Comparison of ENCODE assay signal across 9 mouse cellular contexts in the genomic region with DNA sequence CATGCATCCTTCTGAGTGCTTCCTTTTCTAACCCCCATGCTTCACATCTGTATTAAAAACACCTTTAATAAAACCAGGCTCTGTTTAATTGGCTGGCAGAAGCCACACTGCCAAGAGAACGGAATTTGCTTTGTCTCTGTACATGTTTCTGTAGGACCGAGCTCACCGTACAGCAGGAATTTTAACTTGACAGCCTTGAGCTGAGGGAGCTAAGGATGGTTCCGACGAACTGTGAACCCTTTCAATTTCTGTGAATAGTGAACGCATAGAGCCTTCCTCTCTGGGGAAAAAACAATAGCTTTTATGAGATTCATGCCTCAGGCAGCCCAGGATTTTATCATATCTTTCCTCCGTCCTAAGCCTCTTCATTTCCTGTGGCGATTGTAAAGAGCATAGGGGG. TPM values are rescaled to one million over a fixed set of nuclear protein-coding genes. Genes with fewer than 3 reads are reported as not detected.
A peak's percentile ranks its signal among the peaks of the same experiment; 100 is the strongest.
DNase-seq lines count a peak whose midpoint lies in the region; ATAC-seq and TF ChIP-seq lines count a peak whose summit lies in the region.
"Had no signal": no experiment of that assay in that cellular context is flagged by ENCODE, and none has a peak within 500 bp of the region (broad histone marks: within the 10 kb centered on the region; RNA-seq: fewer than 3 reads in every experiment).

No protein-coding gene starts in this region.

- no peak overlapping the region for H3K27ac ChIP-seq in heart, embryonic 10.5 days
- no peak overlapping the region for H3K27ac ChIP-seq in lung, embryonic 14.5 days (ENCODE audit: low read depth)
- H3K27ac ChIP-seq in intestine, embryonic 15.5 days = no peak overlapping the region
- peak overlapping the region; percentile 87 for H3K27ac ChIP-seq in neural tube, embryonic 13.5 days (replicated peaks)
- H3K27ac ChIP-seq: liver, embryonic 14.5 days had no signal

- ATAC-seq in lung, embryonic 14.5 days (ENCODE audit: insufficient read depth) = 0 out of 2 replicates have a peak, but pooled peaks have one; percentile 21
- ATAC-seq in intestine, embryonic 15.5 days = no peak; the same call in 1 of the 2 replicates
- peak; percentile 28; the same call in 1 of the 2 replicates for ATAC-seq in neural tube, embryonic 13.5 days (ENCODE audit: low read depth)
- no peak for ATAC-seq in erythroblast, adult 5-6 weeks (replicated peaks; ENCODE audit: low FRiP score, poor library complexity, severe bottlenecking)

- H3K9ac ChIP-seq in lung, embryonic 14.5 days = no peak overlapping the region; the same call in 1 of the 2 replicates
- no peak overlapping the region for H3K9ac ChIP-seq in intestine, embryonic 15.5 days
- H3K9ac ChIP-seq in neural tube, embryonic 13.5 days = peak overlapping the region; percentile 52
- H3K9ac ChIP-seq: liver, embryonic 14.5 days had no signal

- TF ChIP-seq CTCF in lung, embryonic 14.5 days (IDR thresholded peaks at IDR 0.05; ENCODE audit: low read depth) = no peak

- no peaks in the 10 kb centered on the region for H3K9me3 ChIP-seq in heart, embryonic 10.5 days
- H3K9me3 ChIP-seq in lung, embryonic 14.5 days (ENCODE audit: low read depth, low read length) = no peaks in the 10 kb centered on the region
- no peaks in the 10 kb centered on the region for H3K9me3 ChIP-seq in intestine, embryonic 15.5 days
- no peaks in the 10 kb centered on the region for H3K9me3 ChIP-seq in neural tube, embryonic 13.5 days

- peak overlapping the region; percentile 28 for H3K4me2 ChIP-seq in lung, embryonic 14.5 days
- H3K4me2 ChIP-seq in intestine, embryonic 15.5 days (replicated peaks) = peak overlapping the region; percentile 12
- peak overlapping the region; percentile 39 for H3K4me2 ChIP-seq in neural tube, embryonic 13.5 days

- no peaks in the 10 kb centered on the region for H3K36me3 ChIP-seq in heart, embryonic 10.5 days
- H3K36me3 ChIP-seq in lung, embryonic 14.5 days (ENCODE audit: insufficient read depth) = no peaks in the 10 kb centered on the region
- H3K36me3 ChIP-seq in intestine, embryonic 15.5 days = no peaks in the 10 kb centered on the region
- no peaks in the 10 kb centered on the region for H3K36me3 ChIP-seq in neural tube, embryonic 13.5 days

- 50% methylated on average over 8 of the region's 8 CpGs for WGBS in heart, embryonic 10.5 days
- WGBS in lung, embryonic 14.5 days = 34% methylated on average over 8 of the region's 8 CpGs
- WGBS in intestine, embryonic 15.5 days = 41% methylated on average over 8 of the region's 8 CpGs
- WGBS in neural tube, embryonic 13.5 days = 29% methylated on average over 8 of the region's 8 CpGs

- H3K4me3 ChIP-seq in heart, embryonic 10.5 days = peak overlapping the region; percentile 29; the same call in 1 of the 2 replicates
- H3K4me3 ChIP-seq in lung, embryonic 14.5 days (ENCODE audit: low read depth, low read length) = no peak overlapping the region
- no peak overlapping the region for H3K4me3 ChIP-seq in intestine, embryonic 15.5 days (replicated peaks)
- no peak overlapping the region; the same call in 1 of the 2 replicates for H3K4me3 ChIP-seq in neural tube, embryonic 13.5 days

- intact Hi-C loops in heart, postnatal 14 days (cut with DNase I) = loop anchor here (1.0 to 2.0 kb wide), 2 partner anchors 39 to 316 kb away; no protein-coding TSS in a partner anchor

- peaks cover 23% of the 10 kb centered on the region for H3K27me3 ChIP-seq in heart, embryonic 10.5 days (ENCODE audit: insufficient read depth, poor library complexity, severe bottlenecking)
- H3K27me3 ChIP-seq in lung, embryonic 14.5 days (ENCODE audit: insufficient read depth, low read length) = peaks cover 5% of the 10 kb centered on the region
- H3K27me3 ChIP-seq in intestine, embryonic 15.5 days (replicated peaks) = 0 out of 2 replicates have a peak, but pooled peaks cover 3% of the 10 kb centered on the region
- H3K27me3 ChIP-seq in neural tube, embryonic 13.5 days = 0 out of 2 replicates have a peak, but pooled peaks cover 5% of the 10 kb centered on the region

- H3K4me1 ChIP-seq in heart, embryonic 10.5 days = 0 out of 2 replicates have a peak, but pooled peaks cover 9% of the 10 kb centered on the region
- H3K4me1 ChIP-seq in lung, embryonic 14.5 days (ENCODE audit: insufficient read depth) = no peaks in the 10 kb centered on the region
- H3K4me1 ChIP-seq in intestine, embryonic 15.5 days (replicated peaks) = 0 out of 2 replicates have a peak, but pooled peaks cover 2% of the 10 kb centered on the region
- peaks cover 12% of the 10 kb centered on the region for H3K4me1 ChIP-seq in neural tube, embryonic 13.5 days (replicated peaks)

- no peak for DNase-seq in heart, embryonic 10.5 days (ENCODE audit: low spot score)
- no peak for DNase-seq in heart, postnatal 14 days
- DNase-seq in lung, embryonic 14.5 days = no peak
- no peak for DNase-seq in lung, postnatal 25 days (ENCODE audit: low spot score)
- no peak for DNase-seq in adipocyte (ENCODE audit: low spot score)

RNA-seq across cellular contexts. Expression of gene Jph4, which starts 5.6 kb away (rescaled TPM):
- polyA plus RNA-seq in heart, embryonic 10.5 days (2016; fragmentation: Nextera tagmentation; extraction: Ambion mirVana) = 0.06 and 0.18 TPM in 2 replicates
- total RNA-seq in heart, postnatal 14 days (2021) = under 1 TPM; 0.10 to 0.36 TPM
- 0.16 and 0.37 TPM in 2 replicates for polyA plus RNA-seq in lung, embryonic 14.5 days (2014; fragmentation: Nextera tagmentation; extraction: Ambion mirVana)
- 1.6 and 1.7 TPM in 2 replicates for polyA plus RNA-seq in intestine, embryonic 15.5 days (2015; fragmentation: Nextera tagmentation; extraction: Ambion mirVana)
- 21.1 and 21.4 TPM in 2 replicates for polyA plus RNA-seq in neural tube, embryonic 13.5 days (2015; fragmentation: Nextera tagmentation; extraction: Ambion mirVana)
- total RNA-seq in erythroblast, adult 5-6 weeks (2015; ENCODE audit: low replicate concordance) = not detected in 2 replicates
- not detected in 2 replicates for total RNA-seq in erythroblast, adult 5-6 weeks (2017; ENCODE audit: low replicate concordance)

RNA-seq across cellular contexts. Expression of gene Ap1g2, which starts 16.0 kb away (rescaled TPM):
- polyA plus RNA-seq in heart, embryonic 10.5 days (2016; fragmentation: Nextera tagmentation; extraction: Ambion mirVana) = 15.6 and 18.9 TPM in 2 replicates
- 1 to 10 TPM; 4.6 to 5.4 TPM for total RNA-seq in heart, postnatal 14 days (2021)
- 14.7 and 16.3 TPM in 2 replicates for polyA plus RNA-seq in lung, embryonic 14.5 days (2014; fragmentation: Nextera tagmentation; extraction: Ambion mirVana)
- polyA plus RNA-seq in intestine, embryonic 15.5 days (2015; fragmentation: Nextera tagmentation; extraction: Ambion mirVana) = 71.9 and 73.9 TPM in 2 replicates
- polyA plus RNA-seq in neural tube, embryonic 13.5 days (2015; fragmentation: Nextera tagmentation; extraction: Ambion mirVana) = 5.2 and 8.3 TPM in 2 replicates
- 1.7 and 5.9 TPM in 2 replicates for total RNA-seq in erythroblast, adult 5-6 weeks (2015; ENCODE audit: low replicate concordance)
- total RNA-seq in erythroblast, adult 5-6 weeks (2017; ENCODE audit: low replicate concordance) = 2.5 and 3.7 TPM in 2 replicates

RNA-seq across cellular contexts. Expression of gene Thtpa, which starts 27.8 kb away (rescaled TPM):
- 16.1 and 16.4 TPM in 2 replicates for polyA plus RNA-seq in heart, embryonic 10.5 days (2016; fragmentation: Nextera tagmentation; extraction: Ambion mirVana)
- total RNA-seq in heart, postnatal 14 days (2021) = 10 to 100 TPM in 1 of 2 experiments, 1 to 10 TPM in 1; 9.6 to 11.4 TPM
- 19.2 and 20.1 TPM in 2 replicates for polyA plus RNA-seq in lung, embryonic 14.5 days (2014; fragmentation: Nextera tagmentation; extraction: Ambion mirVana)
- polyA plus RNA-seq in intestine, embryonic 15.5 days (2015; fragmentation: Nextera tagmentation; extraction: Ambion mirVana) = 19.0 and 19.4 TPM in 2 replicates
- polyA plus RNA-seq in neural tube, embryonic 13.5 days (2015; fragmentation: Nextera tagmentation; extraction: Ambion mirVana) = 29.4 and 29.8 TPM in 2 replicates
- 0.19 and 1.7 TPM in 2 replicates for total RNA-seq in erythroblast, adult 5-6 weeks (2015; ENCODE audit: low replicate concordance)
- total RNA-seq in erythroblast, adult 5-6 weeks (2017; ENCODE audit: low replicate concordance) = 1.4 and 1.6 TPM in 2 replicates

RNA-seq across cellular contexts. Expression of gene Zfhx2, which starts 30.2 kb away (rescaled TPM):
- polyA plus RNA-seq in heart, embryonic 10.5 days (2016; fragmentation: Nextera tagmentation; extraction: Ambion mirVana) = 3.8 and 4.2 TPM in 2 replicates
- total RNA-seq in heart, postnatal 14 days (2021) = 1 to 10 TPM; 2.5 to 3.3 TPM
- polyA plus RNA-seq in lung, embryonic 14.5 days (2014; fragmentation: Nextera tagmentation; extraction: Ambion mirVana) = 3.4 and 3.5 TPM in 2 replicates
- polyA plus RNA-seq in intestine, embryonic 15.5 days (2015; fragmentation: Nextera tagmentation; extraction: Ambion mirVana) = 3.8 and 4.4 TPM in 2 replicates
- polyA plus RNA-seq in neural tube, embryonic 13.5 days (2015; fragmentation: Nextera tagmentation; extraction: Ambion mirVana) = 30.4 and 33.6 TPM in 2 replicates
- total RNA-seq in erythroblast, adult 5-6 weeks (2015; ENCODE audit: low replicate concordance) = 1.3 and 1.7 TPM in 2 replicates
- 0.34 and 0.42 TPM in 2 replicates for total RNA-seq in erythroblast, adult 5-6 weeks (2017; ENCODE audit: low replicate concordance)

Comparison
In these comparisons a context has a peak if more than half of its experiments do, and no peak if none do; other contexts are left out.
1. ATAC-seq: peak in lung, embryonic 14.5 days (single experiment) and neural tube, embryonic 13.5 days (single experiment); none in intestine, embryonic 15.5 days (single experiment) and erythroblast, adult 5-6 weeks (single experiment).
2. Peak in every context shown above with its lines, with median percentiles within 50 percentile points of each other: H3K4me2 ChIP-seq.